Mouse (Mus musculus): ENCODE data around the gene Ube2cbp. TPM values are rescaled to one million over a fixed set of nuclear protein-coding genes. Genes with fewer than 3 reads are reported as not detected.

The Ube2cbp gene
- polyA plus RNA-seq, 1 experiment, result 2.2 TPM

DNA sequence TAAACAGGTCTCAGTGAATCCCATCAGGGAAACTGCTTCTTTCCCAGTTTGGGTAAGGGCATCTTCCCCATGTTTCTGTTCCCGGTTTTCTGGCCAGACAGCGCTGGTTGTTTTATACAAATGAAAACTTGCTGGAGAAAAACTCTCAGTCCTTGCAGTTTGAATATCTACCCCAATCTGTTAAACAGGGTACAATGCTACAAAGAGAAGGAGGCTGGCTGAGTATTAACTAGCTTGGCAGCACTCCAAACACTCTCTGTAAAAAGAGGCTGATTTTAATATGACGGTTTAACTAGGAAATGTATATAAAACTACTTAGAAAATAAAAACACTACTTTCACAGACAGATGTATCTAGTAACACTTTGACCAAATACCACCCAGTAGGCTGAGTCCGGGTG, 129.2 kb downstream of the Ube2cbp start:
- Histone ChIP-seq H3K4me3 (ENCODE audit: insufficient read depth, low read length) (no peak overlapping the region), H3K4me1 (ENCODE audit: control insufficient read depth, insufficient read depth, low read length) (no peaks in the 10 kb centered on the region), H3K27ac (ENCODE audit: insufficient read depth, low read length) (no peak overlapping the region)
- TF ChIP-seq POLR2A (IDR thresholded peaks at IDR 0.05; ENCODE audit: extremely low read depth, insufficient read depth, low read length), result no peak
- TF ChIP-seq CTCF (IDR thresholded peaks at IDR 0.05; ENCODE audit: extremely low read depth, insufficient read depth, low read length), result no peak

DNA sequence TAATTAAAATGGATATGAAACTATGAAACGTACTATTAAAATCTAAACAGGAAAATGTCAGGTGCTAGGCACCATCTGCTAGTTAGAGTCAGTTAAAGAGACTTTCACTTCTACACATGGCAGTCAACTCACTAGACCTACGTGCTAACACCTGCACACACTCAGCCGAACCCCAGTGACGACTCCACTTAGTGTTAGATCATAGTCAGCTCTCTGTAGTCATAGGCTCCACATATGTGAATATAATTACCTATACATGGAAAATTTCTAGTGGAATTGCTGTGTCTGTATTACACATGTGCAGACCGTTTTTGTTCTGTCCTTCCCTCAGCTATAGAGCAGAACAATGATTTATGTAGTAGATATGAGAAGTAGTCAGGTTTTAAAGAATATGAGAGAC, 130.4 kb downstream of the Ube2cbp start:
- no peaks in the 10 kb centered on the region for H3K4me1 ChIP-seq (ENCODE audit: control insufficient read depth, insufficient read depth, low read length)
- TF ChIP-seq CTCF (IDR thresholded peaks at IDR 0.05; ENCODE audit: extremely low read depth, insufficient read depth, low read length), result no peak
- TF ChIP-seq POLR2A (IDR thresholded peaks at IDR 0.05; ENCODE audit: extremely low read depth, insufficient read depth, low read length), result no peak
- no peak overlapping the region for H3K27ac ChIP-seq (ENCODE audit: insufficient read depth, low read length)
- H3K4me3 ChIP-seq (ENCODE audit: insufficient read depth, low read length), result no peak overlapping the region

GRCm38 (mm10) chr9:86330591-86330990, 134.2 kb downstream of the Ube2cbp start:
- TF ChIP-seq POLR2A (IDR thresholded peaks at IDR 0.05; ENCODE audit: extremely low read depth, insufficient read depth, low read length) (no peak), CTCF (IDR thresholded peaks at IDR 0.05; ENCODE audit: extremely low read depth, insufficient read depth, low read length) (no peak)
- no peak overlapping the region for H3K27ac ChIP-seq (ENCODE audit: insufficient read depth, low read length)
- no peaks in the 10 kb centered on the region for H3K4me1 ChIP-seq (ENCODE audit: control insufficient read depth, insufficient read depth, low read length)
- no peak overlapping the region for H3K4me3 ChIP-seq (ENCODE audit: insufficient read depth, low read length)

GRCm38 (mm10) chr9:86328270-86328669, 136.5 kb downstream of the Ube2cbp start:
- Histone ChIP-seq H3K27ac (ENCODE audit: insufficient read depth, low read length) (no peak overlapping the region), H3K4me3 (ENCODE audit: insufficient read depth, low read length) (no peak overlapping the region), H3K4me1 (ENCODE audit: control insufficient read depth, insufficient read depth, low read length) (no peaks in the 10 kb centered on the region)
- no peak for TF ChIP-seq CTCF (IDR thresholded peaks at IDR 0.05; ENCODE audit: extremely low read depth, insufficient read depth, low read length)
- no peak for TF ChIP-seq POLR2A (IDR thresholded peaks at IDR 0.05; ENCODE audit: extremely low read depth, insufficient read depth, low read length)

GRCm38 (mm10) chr9:86327341-86327740, 137.4 kb downstream of the Ube2cbp start:
- H3K4me1 ChIP-seq (ENCODE audit: control insufficient read depth, insufficient read depth, low read length), result no peaks in the 10 kb centered on the region
- TF ChIP-seq POLR2A (IDR thresholded peaks at IDR 0.05; ENCODE audit: extremely low read depth, insufficient read depth, low read length), result no peak
- TF ChIP-seq CTCF (IDR thresholded peaks at IDR 0.05; ENCODE audit: extremely low read depth, insufficient read depth, low read length), result no peak
- H3K27ac ChIP-seq (ENCODE audit: insufficient read depth, low read length), result no peak overlapping the region
- no peak overlapping the region for H3K4me3 ChIP-seq (ENCODE audit: insufficient read depth, low read length)

- Histone ChIP-seq H3K4me3 (ENCODE audit: insufficient read depth, low read length) (no peak overlapping the region), H3K4me1 (ENCODE audit: control insufficient read depth, insufficient read depth, low read length) (no peaks in the 10 kb centered on the region), H3K27ac (ENCODE audit: insufficient read depth, low read length) (no peak overlapping the region)
- TF ChIP-seq CTCF (IDR thresholded peaks at IDR 0.05; ENCODE audit: extremely low read depth, insufficient read depth, low read length), result no peak
- no peak for TF ChIP-seq POLR2A (IDR thresholded peaks at IDR 0.05; ENCODE audit: extremely low read depth, insufficient read depth, low read length)
These were observed 140.0 kb downstream of the Ube2cbp start for GRCm38 (mm10) chr9:86324772-86325171.

- Histone ChIP-seq H3K4me1 (ENCODE audit: control insufficient read depth, insufficient read depth, low read length) (no peaks in the 10 kb centered on the region), H3K4me3 (ENCODE audit: insufficient read depth, low read length) (no peak overlapping the region), H3K27ac (ENCODE audit: insufficient read depth, low read length) (no peak overlapping the region)
- TF ChIP-seq CTCF (IDR thresholded peaks at IDR 0.05; ENCODE audit: extremely low read depth, insufficient read depth, low read length) (no peak), POLR2A (IDR thresholded peaks at IDR 0.05; ENCODE audit: extremely low read depth, insufficient read depth, low read length) (no peak)
These were observed 145.1 kb downstream of the Ube2cbp start for GRCm38 (mm10) chr9:86319516-86320140.

- no peak overlapping the region for H3K27ac ChIP-seq (ENCODE audit: insufficient read depth, low read length)
- H3K4me1 ChIP-seq (ENCODE audit: control insufficient read depth, insufficient read depth, low read length), result no peaks in the 10 kb centered on the region
- TF ChIP-seq POLR2A (IDR thresholded peaks at IDR 0.05; ENCODE audit: extremely low read depth, insufficient read depth, low read length) (no peak), CTCF (IDR thresholded peaks at IDR 0.05; ENCODE audit: extremely low read depth, insufficient read depth, low read length) (no peak)
- H3K4me3 ChIP-seq (ENCODE audit: insufficient read depth, low read length), result no peak overlapping the region
These were observed 149.1 kb downstream of the Ube2cbp start for GRCm38 (mm10) chr9:86315700-86316099.

GRCm38 (mm10) chr9:86308616-86309015, 156.1 kb downstream of the Ube2cbp start:
- no peaks in the 10 kb centered on the region for H3K4me1 ChIP-seq (ENCODE audit: control insufficient read depth, insufficient read depth, low read length)
- H3K27ac ChIP-seq (ENCODE audit: insufficient read depth, low read length), result no peak overlapping the region
- TF ChIP-seq CTCF (IDR thresholded peaks at IDR 0.05; ENCODE audit: extremely low read depth, insufficient read depth, low read length) (no peak), POLR2A (IDR thresholded peaks at IDR 0.05; ENCODE audit: extremely low read depth, insufficient read depth, low read length) (no peak)
- no peak overlapping the region for H3K4me3 ChIP-seq (ENCODE audit: insufficient read depth, low read length)

DNA sequence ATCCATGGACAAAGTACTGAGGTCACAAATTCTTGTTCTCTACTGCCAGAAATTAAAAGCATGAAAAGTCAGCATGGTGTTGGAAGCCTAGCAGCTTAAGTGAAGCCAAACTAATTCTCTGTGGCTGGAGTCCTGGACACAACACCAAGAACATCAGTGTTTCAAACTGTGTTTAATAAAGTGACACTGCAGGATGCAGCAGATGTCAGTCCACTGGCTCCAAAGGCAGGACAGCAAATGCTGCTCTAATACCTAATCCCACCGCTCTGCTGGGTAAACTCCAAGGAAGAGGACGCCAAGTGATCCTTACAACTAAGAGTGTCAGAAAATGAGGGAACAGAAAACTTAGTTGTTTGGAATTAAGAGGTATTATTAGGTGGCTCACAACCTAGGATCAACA, 158.2 kb downstream of the Ube2cbp start:
- TF ChIP-seq CTCF (IDR thresholded peaks at IDR 0.05; ENCODE audit: extremely low read depth, insufficient read depth, low read length), result no peak
- TF ChIP-seq POLR2A (IDR thresholded peaks at IDR 0.05; ENCODE audit: extremely low read depth, insufficient read depth, low read length), result no peak
- Histone ChIP-seq H3K4me3 (ENCODE audit: insufficient read depth, low read length) (no peak overlapping the region), H3K27ac (ENCODE audit: insufficient read depth, low read length) (no peak overlapping the region)

More for the DNA sequence above, 158.2 kb downstream of the Ube2cbp start:
- H3K4me1 ChIP-seq (ENCODE audit: control insufficient read depth, insufficient read depth, low read length), result no peaks in the 10 kb centered on the region
